Mouse (Mus musculus) megakaryocyte progenitor cell, adult 5-6 weeks (primary cell): ENCODE measurements at regions not wholly inside any gene's neighbourhood (a gene's known extent, or its start where the extent isn't known, plus 50 kb on each side); places are given as distances from the start of the nearest gene placed in this dataset.

Experiments
- ATAC-seq: replicated peaks from 2 replicates; pipeline ENCODE4 v1.8.0; 2016; ENCODE audit warnings: mild to moderate bottlenecking, moderate TSS enrichment, inconsistent platforms; ENCODE audit not compliant: poor library complexity

DNA sequence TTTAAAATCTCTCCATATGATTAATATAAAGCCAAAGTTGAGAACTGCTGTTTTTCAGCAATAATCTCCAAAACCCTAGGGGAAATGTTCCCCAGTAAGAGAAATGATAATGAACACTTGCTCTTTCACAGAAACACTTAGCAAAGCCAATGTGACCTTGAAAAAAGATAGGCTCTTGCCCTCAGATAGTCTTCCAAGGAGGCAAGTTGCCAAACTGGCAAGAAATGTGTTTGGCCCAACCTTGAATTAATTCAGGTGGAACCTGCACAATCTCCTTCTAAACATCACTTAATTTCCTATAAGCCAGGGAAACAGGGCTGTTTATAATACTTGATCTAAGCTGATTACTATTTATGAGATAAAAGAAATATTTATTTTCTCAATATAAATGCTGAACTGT lies 244.0 kb upstream of the Gnaz start:
- no peak for ATAC-seq

GRCm38 (mm10) chr10:74749446-74749845 lies 217.5 kb upstream of the Gnaz start:
- no peak for ATAC-seq

DNA sequence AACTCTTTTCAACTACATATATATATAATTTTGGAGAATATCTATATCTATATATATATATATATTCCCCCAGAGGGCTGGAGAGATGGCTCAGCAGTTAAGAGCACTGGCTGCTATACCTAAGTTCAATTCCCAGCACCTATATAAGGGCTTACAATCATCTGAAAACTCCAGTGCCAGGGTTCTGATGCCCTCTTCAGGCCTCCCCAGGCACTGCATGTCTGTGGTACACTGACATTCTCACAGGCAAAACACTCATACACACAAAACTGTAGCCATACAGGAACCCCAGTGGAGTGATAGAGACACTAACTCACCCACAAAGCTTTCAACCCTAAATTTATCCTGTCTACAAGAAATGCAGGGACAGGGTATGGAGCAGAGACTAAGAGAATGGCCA lies 216.1 kb upstream of the Gnaz start:
- ATAC-seq: no peak

- ATAC-seq: no peak
Measured at GRCm38 (mm10) chr10:74760734-74761133, 206.2 kb upstream of the Gnaz start.

GRCm38 (mm10) chr10:74789245-74789644 lies 177.7 kb upstream of the Gnaz start:
- ATAC-seq: peak; percentile 57

- no peak for ATAC-seq
Measured at GRCm38 (mm10) chr10:74789987-74790386, 177.0 kb upstream of the Gnaz start.

GRCm38 (mm10) chr10:74823395-74823794 lies 143.6 kb upstream of the Gnaz start:
- ATAC-seq: peak; percentile 83

DNA sequence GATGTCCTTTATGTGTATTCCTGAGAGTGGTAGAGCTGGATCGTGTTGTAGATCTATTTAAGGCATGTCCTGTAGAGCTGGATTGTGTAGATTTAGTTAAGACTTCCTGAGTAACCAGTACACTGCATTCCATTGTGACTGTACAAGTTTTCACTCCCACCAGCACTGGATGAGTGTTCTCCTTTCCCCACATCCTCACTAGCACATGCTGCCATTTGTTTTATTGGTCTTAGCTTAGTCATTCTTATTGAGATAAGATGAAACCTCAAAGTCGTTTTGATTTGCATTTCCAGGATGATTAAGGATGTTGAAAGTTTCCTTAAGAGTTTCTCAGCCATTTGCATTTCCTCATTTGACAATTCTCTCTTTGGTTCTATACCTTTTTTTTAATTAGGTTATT lies 132.6 kb upstream of the Gnaz start:
- ATAC-seq: no peak

- ATAC-seq: peak; percentile 88
Measured at GRCm38 (mm10) chr10:74848372-74848771, 118.6 kb upstream of the Gnaz start.

DNA sequence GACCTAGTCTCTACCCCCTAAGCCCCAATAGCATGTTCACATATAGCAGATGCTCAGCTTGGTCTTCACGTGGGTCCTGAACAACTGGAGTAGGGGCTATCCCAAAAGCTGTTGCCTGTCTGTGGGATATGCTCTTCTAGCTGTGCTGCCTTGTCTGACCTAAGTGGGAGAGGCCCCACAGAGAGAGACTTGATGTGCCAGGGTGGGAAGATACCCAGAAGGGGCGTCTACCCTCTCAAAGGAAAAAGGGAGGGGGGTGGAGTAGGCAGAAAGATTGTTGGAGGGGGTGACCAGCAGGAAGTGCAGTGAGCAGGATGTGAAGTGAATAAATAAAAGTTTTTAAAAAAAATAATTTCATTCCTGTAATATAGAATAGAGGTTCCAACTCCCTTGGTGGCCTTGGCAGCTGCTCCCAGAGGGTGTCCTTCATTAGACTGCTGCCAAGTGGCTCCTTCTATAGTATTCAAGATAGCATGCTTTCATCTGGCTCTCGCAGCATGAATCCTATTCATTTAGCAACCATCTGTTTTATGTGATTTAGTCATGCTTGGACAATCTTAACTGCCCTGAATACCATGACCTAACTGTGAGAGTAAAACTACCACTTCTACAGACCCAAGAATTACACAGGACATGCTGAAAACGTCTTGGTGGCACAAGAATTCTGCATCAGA lies 111.8 kb upstream of the Gnaz start:
- no peak for ATAC-seq
